Mouse (Mus musculus) liver, embryonic 12.5 days (tissue): Measurements from ENCODE around the gene Bace2. TPM values are rescaled to one million over a fixed set of nuclear protein-coding genes. Genes with fewer than 3 reads are reported as not detected.

Experiments
- polyA plus RNA-seq: library from polyadenylated mRNA; unstranded; fragments of >200 nt; fragmentation: Nextera tagmentation; extraction: Ambion mirVana; gene quantifications from 2 replicates; pipeline ENCODE4 v1.2.1, GENCODE M21; 2016

Gene Bace2
- polyA plus RNA-seq, 1 experiment from 2014 or later, result 4.3 TPM

Other genes with a start within 250 kb of the Bace2 start
- not detected in 2 replicates for gene Dscam, start 186.0 kb upstream of the Bace2 start, polyA plus RNA-seq
- gene Mx1, start 106.2 kb downstream of the Bace2 start, polyA plus RNA-seq, result 0.20 and 0.26 TPM in 2 replicates
- gene Fam3b, start 158.1 kb downstream of the Bace2 start, polyA plus RNA-seq, result not detected in 2 replicates